Mouse (Mus musculus) forebrain, embryonic 16.5 days (tissue): ENCODE data around the gene Denr. TPM values are rescaled to one million over a fixed set of nuclear protein-coding genes. Genes with fewer than 3 reads are reported as not detected.

Experiments used
- ATAC-seq: fragments of 200-750 bp; cut with Nextera tagmentation; 2 replicates; pipeline ENCODE4 v1.8.0; 2017; ENCODE audit warnings: mild to moderate bottlenecking, moderate library complexity
- H3K27ac ChIP-seq: fragments of 300-500 bp; sonication (generic); 2 replicates; pipeline ENCODE4 v1.5.1; 2014; ENCODE audit warnings: low read length, control low read depth
- H3K27me3 ChIP-seq: fragments of 300-500 bp; sonication (generic); replicated peaks from 2 replicates; pipeline ENCODE4 v1.6.1; 2014; ENCODE audit warnings: low read length; ENCODE audit not compliant: control insufficient read depth, insufficient read depth
- H3K36me3 ChIP-seq: fragments of 300-500 bp; sonication (generic); 2 replicates; pipeline ENCODE4 v1.6.1; 2014; ENCODE audit not compliant: control insufficient read depth, insufficient read depth
- H3K4me1 ChIP-seq: fragments of 300-500 bp; sonication (generic); replicated peaks from 2 replicates; pipeline ENCODE4 v1.6.1; 2014; ENCODE audit warnings: low read length; ENCODE audit not compliant: control insufficient read depth, insufficient read depth
- H3K4me2 ChIP-seq: fragments of 300-500 bp; sonication (generic); 2 replicates; pipeline ENCODE4 v1.6.1; 2014; ENCODE audit warnings: mild to moderate bottlenecking, low read length, control low read depth
- H3K4me3 ChIP-seq: fragments of 300-500 bp; sonication (generic); replicated peaks from 2 replicates; pipeline ENCODE4 v1.5.1; 2014; ENCODE audit warnings: mild to moderate bottlenecking, low read length, control low read depth
- H3K9ac ChIP-seq: fragments of 300-500 bp; sonication (generic); replicated peaks from 2 replicates; pipeline ENCODE4 v1.6.1; 2014; ENCODE audit warnings: low read depth, low read length, control low read depth
- H3K9me3 ChIP-seq: fragments of 300-500 bp; sonication (generic); 2 replicates; pipeline ENCODE4 v1.6.1; 2016; ENCODE audit warnings: low read length; ENCODE audit not compliant: control insufficient read depth
- WGBS: fragments of 180-500 bp; shearing (Covaris S2); extraction: QIAGEN DNeasy Blood & Tissue Kit; methylation state at CpG from one replicate; pipeline ENCODE4 v1.1.7; 2014; 5-methylcytosine and 5-hydroxymethylcytosine counted together
- polyA plus RNA-seq: library from polyadenylated mRNA; unstranded; fragments of >200 nt; fragmentation: Nextera tagmentation; extraction: Ambion mirVana; gene quantifications from 2 replicates; pipeline ENCODE4 v1.2.1, GENCODE M21; 2015

Denr gene
- polyA plus RNA-seq, 1 experiment from 2014 or later: 129 TPM

- no peaks in the 10 kb centered on the region for H3K9me3 ChIP-seq
- ATAC-seq: no peak
- H3K4me1 ChIP-seq: no peaks in the 10 kb centered on the region
Observed at GRCm38 (mm10) chr5:123959018-123959417, 52.0 kb downstream of the Denr start.

GRCm38 (mm10) chr5:123960129-123960528 is 53.2 kb downstream of the Denr start:
- ATAC-seq: no peak
- no peak overlapping the region for H3K9ac ChIP-seq
- no peaks in the 10 kb centered on the region for H3K36me3 ChIP-seq
- H3K27ac ChIP-seq: no peak overlapping the region
- no peak overlapping the region for H3K4me2 ChIP-seq
- H3K9me3 ChIP-seq: no peaks in the 10 kb centered on the region
- no peaks in the 10 kb centered on the region for H3K4me1 ChIP-seq
- WGBS: 78% methylated on average over 8 of the region's 8 CpGs
- H3K27me3 ChIP-seq: no peaks in the 10 kb centered on the region
- H3K4me3 ChIP-seq: no peak overlapping the region

More at GRCm38 (mm10) chr5:123959018-123959417, 52.0 kb downstream of the Denr start:
- WGBS: 75% methylated on average over 3 of the region's 3 CpGs
- Histone ChIP-seq H3K27ac (no peak overlapping the region), H3K4me2 (no peak overlapping the region), H3K9ac (no peak overlapping the region), H3K4me3 (no peak overlapping the region), H3K36me3 (no peaks in the 10 kb centered on the region), H3K27me3 (no peaks in the 10 kb centered on the region)

- H3K36me3 ChIP-seq: no peaks in the 10 kb centered on the region
- no peak overlapping the region for H3K4me3 ChIP-seq
- no peaks in the 10 kb centered on the region for H3K4me1 ChIP-seq
- no peak overlapping the region for H3K9ac ChIP-seq
- H3K4me2 ChIP-seq: no peak overlapping the region
- H3K27me3 ChIP-seq: no peaks in the 10 kb centered on the region
- H3K27ac ChIP-seq: no peak overlapping the region
- no peak for ATAC-seq
- 84% methylated on average over 12 of the region's 12 CpGs for WGBS
- H3K9me3 ChIP-seq: no peaks in the 10 kb centered on the region
Observed at GRCm38 (mm10) chr5:123961046-123961445, 54.1 kb downstream of the Denr start.

- 95% methylated on average over 4 of the region's 4 CpGs for WGBS
- ATAC-seq: no peak
Observed at GRCm38 (mm10) chr5:123964208-123964607, 57.2 kb downstream of the Denr start.

GRCm38 (mm10) chr5:123966759-123967158 is 59.8 kb downstream of the Denr start:
- H3K36me3 ChIP-seq: no peaks in the 10 kb centered on the region
- H3K9me3 ChIP-seq: no peaks in the 10 kb centered on the region
- no peak overlapping the region for H3K4me3 ChIP-seq
- ATAC-seq: no peak
- 92% methylated on average over 2 of the region's 2 CpGs for WGBS
- H3K27ac ChIP-seq: no peak overlapping the region
- no peaks in the 10 kb centered on the region for H3K4me1 ChIP-seq
- no peak overlapping the region for H3K4me2 ChIP-seq
- no peaks in the 10 kb centered on the region for H3K27me3 ChIP-seq
- H3K9ac ChIP-seq: no peak overlapping the region

More at GRCm38 (mm10) chr5:123964208-123964607, 57.2 kb downstream of the Denr start:
- H3K4me2 ChIP-seq: no peak overlapping the region
- H3K9me3 ChIP-seq: no peaks in the 10 kb centered on the region
- H3K4me1 ChIP-seq: no peaks in the 10 kb centered on the region
- H3K4me3 ChIP-seq: no peak overlapping the region
- no peaks in the 10 kb centered on the region for H3K27me3 ChIP-seq
- H3K9ac ChIP-seq: no peak overlapping the region
- H3K27ac ChIP-seq: no peak overlapping the region
- H3K36me3 ChIP-seq: no peaks in the 10 kb centered on the region

GRCm38 (mm10) chr5:123968468-123968867 is 61.5 kb downstream of the Denr start:
- H3K27ac ChIP-seq: no peak overlapping the region
- no peak for ATAC-seq
- WGBS: 84% methylated on average over 5 of the region's 5 CpGs
- H3K4me3 ChIP-seq: no peak overlapping the region
- 0 out of 2 replicates have a peak, but pooled peaks cover 4% of the 10 kb centered on the region for H3K4me1 ChIP-seq
- no peaks in the 10 kb centered on the region for H3K9me3 ChIP-seq
- no peaks in the 10 kb centered on the region for H3K36me3 ChIP-seq
- H3K4me2 ChIP-seq: no peak overlapping the region
- H3K27me3 ChIP-seq: no peaks in the 10 kb centered on the region
- no peak overlapping the region for H3K9ac ChIP-seq

- Histone ChIP-seq H3K36me3 (no peaks in the 10 kb centered on the region), H3K4me2 (no peak overlapping the region), H3K27me3 (no peaks in the 10 kb centered on the region), H3K27ac (no peak overlapping the region), H3K4me3 (no peak overlapping the region), H3K9me3 (no peaks in the 10 kb centered on the region), H3K9ac (no peak overlapping the region), H3K4me1 (0 out of 2 replicates have a peak, but pooled peaks cover 4% of the 10 kb centered on the region)
- 60% methylated on average over 8 of the region's 8 CpGs for WGBS
- ATAC-seq: no peak
Observed at GRCm38 (mm10) chr5:123969216-123969615, 62.2 kb downstream of the Denr start.

GRCm38 (mm10) chr5:123970576-123970975 is 63.6 kb downstream of the Denr start:
- ATAC-seq: no peak
- H3K27ac ChIP-seq: no peak overlapping the region
- H3K4me2 ChIP-seq: no peak overlapping the region
- H3K4me1 ChIP-seq: peaks cover 17% of the 10 kb centered on the region
- H3K27me3 ChIP-seq: no peaks in the 10 kb centered on the region
- H3K4me3 ChIP-seq: no peak overlapping the region
- H3K9ac ChIP-seq: no peak overlapping the region
- no peaks in the 10 kb centered on the region for H3K9me3 ChIP-seq
- 94% methylated on average over 4 of the region's 4 CpGs for WGBS
- no peaks in the 10 kb centered on the region for H3K36me3 ChIP-seq

- Histone ChIP-seq H3K4me1 (peaks cover 21% of the 10 kb centered on the region), H3K4me2 (no peak overlapping the region), H3K36me3 (no peaks in the 10 kb centered on the region), H3K27me3 (no peaks in the 10 kb centered on the region), H3K9ac (no peak overlapping the region), H3K27ac (no peak overlapping the region), H3K9me3 (no peaks in the 10 kb centered on the region), H3K4me3 (no peak overlapping the region)
- WGBS: 59% methylated on average over 6 of the region's 6 CpGs
- ATAC-seq: no peak
Observed at GRCm38 (mm10) chr5:123972453-123972852, 65.5 kb downstream of the Denr start.
